Mouse (Mus musculus): Measurements from ENCODE around the gene Bend4.

- TF ChIP-seq POLR2A (IDR thresholded peaks at IDR 0.05; ENCODE audit: control insufficient read depth, low read depth, low read length) (no peak), CTCF (IDR thresholded peaks at IDR 0.05; ENCODE audit: control insufficient read depth, insufficient read depth, insufficient replicate concordance, low read depth, low read length) (no peak)
Observed at GRCm38 (mm10) chr5:67348949-67349348, 79.2 kb downstream of the Bend4 start.
